Mouse (Mus musculus) ES-E14 (cell line): ENCODE results near the gene Ccar1.

Experiments used
- HCFC1 ChIP-seq: IDR thresholded peaks from 2 replicates; pipeline ENCODE4 v1.6.1; 2012; ENCODE audit warnings: low read length, inconsistent platforms, borderline replicate concordance; ENCODE audit not compliant: insufficient read depth
- ZNF384 ChIP-seq: IDR thresholded peaks from 2 replicates; pipeline ENCODE4 v1.6.1; 2012; ENCODE audit warnings: low read depth, low read length, inconsistent platforms

- TF ChIP-seq HCFC1 (no peak), ZNF384 (no peak)
These were observed 31.3 kb upstream of the Ccar1 start for GRCm38 (mm10) chr10:62823431-62823830.
